Mouse (Mus musculus) macrophage (primary cell): ENCODE measurements around the gene Cct7. TPM values are rescaled to one million over a fixed set of nuclear protein-coding genes. Genes with fewer than 3 reads are reported as not detected.
"Not testable (repeated sequence)": the region's sequence is repeated elsewhere in the genome, so short reads cannot be mapped to it uniquely, and the experiment has no call there.

Source experiments
- H3K27ac ChIP-seq: fragments of 350-480 bp; formaldehyde crosslinking; 2 replicates; pipeline ENCODE4 v1.9.0; 2021
- H3K36me3 ChIP-seq: fragments of 350-480 bp; formaldehyde crosslinking; 2 replicates; pipeline ENCODE4 v1.9.0; 2021; ENCODE audit errors: inconsistent target
- H3K4me3 ChIP-seq: fragments of 350-480 bp; formaldehyde crosslinking; 2 replicates; pipeline ENCODE4 v1.9.0; 2021; ENCODE audit errors: inconsistent target
- H3K79me2 ChIP-seq: fragments of 350-480 bp; formaldehyde crosslinking; 2 replicates; pipeline ENCODE4 v1.9.0; 2021; ENCODE audit errors: inconsistent target
- WGBS: methylation state at CpG from one replicate; pipeline ENCODE4 v1.1.7; 2026; ENCODE audit warnings: inconsistent platforms; ENCODE audit not compliant: missing documents; 5-methylcytosine and 5-hydroxymethylcytosine counted together
- polyA plus RNA-seq: library from polyadenylated mRNA; stranded (reverse); fragments of 250-400 nt; gene quantifications from 3 replicates; pipeline ENCODE4 v1.2.4, GENCODE M21; 2018; ENCODE audit warnings: inconsistent platforms

Gene Cct7
- polyA plus RNA-seq, 1 experiment from 2014 or later = 90.7 TPM

- Histone ChIP-seq H3K79me2 (no peaks in the 10 kb centered on the region), H3K36me3 (peaks cover 24% of the 10 kb centered on the region; the same call in 1 of the 2 replicates), H3K4me3 (no peak overlapping the region), H3K27ac (no peak overlapping the region)
- WGBS = 92% methylated on average over 3 of the region's 3 CpGs
These were observed 7.7 kb upstream of the Cct7 start for GRCm38 (mm10) chr6:85443488-85444233.

GRCm38 (mm10) chr6:85444266-85444965 is 6.9 kb upstream of the Cct7 start:
- Histone ChIP-seq H3K4me3 (no peak overlapping the region), H3K36me3 (peaks cover 16% of the 10 kb centered on the region; the same call in 1 of the 2 replicates), H3K27ac (no peak overlapping the region), H3K79me2 (no peaks in the 10 kb centered on the region)
- 94% methylated on average over 8 of the region's 8 CpGs for WGBS

- WGBS = 95% methylated on average over 5 of the region's 5 CpGs
- peaks cover 11% of the 10 kb centered on the region; the same call in 1 of the 2 replicates for H3K36me3 ChIP-seq
- no peak overlapping the region for H3K4me3 ChIP-seq
- H3K79me2 ChIP-seq = no peaks in the 10 kb centered on the region
- no peak overlapping the region for H3K27ac ChIP-seq
These were observed 6.0 kb upstream of the Cct7 start for GRCm38 (mm10) chr6:85445286-85445685.

GRCm38 (mm10) chr6:85447351-85447750 is 4.0 kb upstream of the Cct7 start:
- peaks cover 5% of the 10 kb centered on the region for H3K79me2 ChIP-seq
- H3K36me3 ChIP-seq = peaks cover 11% of the 10 kb centered on the region; the same call in 1 of the 2 replicates
- 96% methylated on average over 6 of the region's 6 CpGs for WGBS
- H3K27ac ChIP-seq = no peak overlapping the region
- no peak overlapping the region for H3K4me3 ChIP-seq

GRCm38 (mm10) chr6:85450140-85450539 is 1.2 kb upstream of the Cct7 start:
- peaks cover 33% of the 10 kb centered on the region for H3K79me2 ChIP-seq
- H3K4me3 ChIP-seq, H3K27ac ChIP-seq: not testable (repeated sequence)
- 100% methylated on average over 1 of the region's 1 CpGs for WGBS
- H3K36me3 ChIP-seq = peaks cover 10% of the 10 kb centered on the region; the same call in 1 of the 2 replicates

- H3K36me3 ChIP-seq = no peaks in the 10 kb centered on the region
- H3K79me2 ChIP-seq = peaks cover 50% of the 10 kb centered on the region
- peak within 1 kb of the TSS; percentile 93 for H3K4me3 ChIP-seq
- WGBS = 0% methylated on average over 53 of the region's 54 CpGs
- peak within 1 kb of the TSS; percentile 88 for H3K27ac ChIP-seq
These were observed 523 bp downstream of the Cct7 start, which contains the start of gene Pradc1 for GRCm38 (mm10) chr6:85451664-85452410. Pradc1 (minus strand) TSS chr6:85451970.

GRCm38 (mm10) chr6:85452411-85452665 is 1.0 kb downstream of the Cct7 start:
- peak overlapping the region; percentile 88 for H3K27ac ChIP-seq
- H3K79me2 ChIP-seq = peaks cover 55% of the 10 kb centered on the region
- H3K36me3 ChIP-seq = no peaks in the 10 kb centered on the region
- under 1% methylated on average over 15 of the region's 15 CpGs for WGBS
- H3K4me3 ChIP-seq = peak overlapping the region; percentile 93

GRCm38 (mm10) chr6:85452816-85453215 is 1.5 kb downstream of the Cct7 start:
- 5% methylated on average over 7 of the region's 7 CpGs for WGBS

GRCm38 (mm10) chr6:85459621-85460020 is 8.3 kb downstream of the Cct7 start:
- Histone ChIP-seq H3K27ac (no peak overlapping the region), H3K79me2 (peaks cover 59% of the 10 kb centered on the region), H3K36me3 (peaks cover 52% of the 10 kb centered on the region), H3K4me3 (no peak overlapping the region)
- 73% methylated on average over 2 of the region's 2 CpGs for WGBS

More at GRCm38 (mm10) chr6:85452816-85453215, 1.5 kb downstream of the Cct7 start:
- Histone ChIP-seq H3K4me3 (peak overlapping the region; percentile 93), H3K79me2 (peaks cover 60% of the 10 kb centered on the region), H3K27ac (peak overlapping the region; percentile 88), H3K36me3 (no peaks in the 10 kb centered on the region)

- Histone ChIP-seq H3K27ac (no peak overlapping the region), H3K79me2 (peaks cover 1% of the 10 kb centered on the region; the same call in 1 of the 2 replicates), H3K36me3 (peaks cover 84% of the 10 kb centered on the region), H3K4me3 (no peak overlapping the region)
These were observed 14.1 kb downstream of the Cct7 start for GRCm38 (mm10) chr6:85465381-85465780.

GRCm38 (mm10) chr6:85469660-85470430 is 18.5 kb downstream of the Cct7 start:
- no peaks in the 10 kb centered on the region for H3K79me2 ChIP-seq
- no peak overlapping the region for H3K4me3 ChIP-seq
- no peak overlapping the region for H3K27ac ChIP-seq
- 86% methylated on average over 5 of the region's 5 CpGs for WGBS
- H3K36me3 ChIP-seq = peaks cover 45% of the 10 kb centered on the region

- peaks cover 23% of the 10 kb centered on the region; the same call in 1 of the 2 replicates for H3K36me3 ChIP-seq
- no peak overlapping the region for H3K4me3 ChIP-seq
- H3K27ac ChIP-seq = no peak overlapping the region
- no peaks in the 10 kb centered on the region for H3K79me2 ChIP-seq
- WGBS = 83% methylated on average over 8 of the region's 8 CpGs
These were observed 20.6 kb downstream of the Cct7 start for GRCm38 (mm10) chr6:85471962-85472361.

GRCm38 (mm10) chr6:85472542-85472941 is 21.2 kb downstream of the Cct7 start:
- H3K4me3 ChIP-seq = no peak overlapping the region
- H3K36me3 ChIP-seq = peaks cover 18% of the 10 kb centered on the region; the same call in 1 of the 2 replicates
- H3K27ac ChIP-seq = no peak overlapping the region
- 75% methylated on average over 5 of the region's 5 CpGs for WGBS
- no peaks in the 10 kb centered on the region for H3K79me2 ChIP-seq

- whole genome bisulfite sequencing = 87% methylated on average over 3 of the region's 3 CpGs
- H3K36me3 ChIP-seq = no peaks in the 10 kb centered on the region
- H3K4me3 ChIP-seq = no peak overlapping the region
- H3K79me2 ChIP-seq = no peaks in the 10 kb centered on the region
- no peak overlapping the region for H3K27ac ChIP-seq
These were observed 24.3 kb downstream of the Cct7 start for GRCm38 (mm10) chr6:85475581-85475980.
